Mouse (Mus musculus): ENCODE data around the gene Rab24.

The Rab24 gene

GRCm38 (mm10) chr13:55321434-55322129, at the start of gene Rab24:
Gene Rab24, minus strand, starts transcription at chr13:55321946.
- peak; percentile 88 for DNase-seq (ENCODE audit: low spot score)

GRCm38 (mm10) chr13:55371007-55371681, 49.4 kb upstream of the Rab24 start:
- DNase-seq (ENCODE audit: low spot score): no peak

GRCm38 (mm10) chr13:55370234-55370633, 48.5 kb upstream of the Rab24 start:
- DNase-seq (ENCODE audit: low spot score): no peak

GRCm38 (mm10) chr13:55369531-55370114, 47.9 kb upstream of the Rab24 start, which contains the start of gene Rgs14:
Gene Rgs14, plus strand, starts transcription at chr13:55369732.
- DNase-seq (ENCODE audit: low spot score): peak; percentile 73

- DNase-seq (ENCODE audit: low spot score): no peak
Measured at GRCm38 (mm10) chr13:55368401-55368800, 46.7 kb upstream of the Rab24 start.

GRCm38 (mm10) chr13:55362453-55363060, 40.8 kb upstream of the Rab24 start, which contains the start of gene Lman2:
Gene Lman2, minus strand, starts transcription at chr13:55362783.
- DNase-seq (ENCODE audit: low spot score): peak; percentile 98

- no peak for DNase-seq (ENCODE audit: low spot score)
Measured at GRCm38 (mm10) chr13:55361974-55362452, 40.3 kb upstream of the Rab24 start.

GRCm38 (mm10) chr13:55361145-55361544, 39.4 kb upstream of the Rab24 start:
- DNase-seq (ENCODE audit: low spot score): no peak

GRCm38 (mm10) chr13:55346745-55347144, 25.0 kb upstream of the Rab24 start:
- DNase-seq (ENCODE audit: low spot score): no peak

GRCm38 (mm10) chr13:55344286-55344685, 22.5 kb upstream of the Rab24 start:
- DNase-seq (ENCODE audit: low spot score): no peak

- DNase-seq (ENCODE audit: low spot score): no peak
Measured at GRCm38 (mm10) chr13:55342469-55342868, 20.7 kb upstream of the Rab24 start.

- DNase-seq (ENCODE audit: low spot score): no peak
Measured at GRCm38 (mm10) chr13:55339259-55339658, 17.5 kb upstream of the Rab24 start.

GRCm38 (mm10) chr13:55338131-55339054, 16.6 kb upstream of the Rab24 start:
- DNase-seq (ENCODE audit: low spot score): no peak

- no peak for DNase-seq (ENCODE audit: low spot score)
Measured at GRCm38 (mm10) chr13:55337341-55337975, 15.7 kb upstream of the Rab24 start.

GRCm38 (mm10) chr13:55335701-55336100, 14.0 kb upstream of the Rab24 start:
- DNase-seq (ENCODE audit: low spot score): no peak

GRCm38 (mm10) chr13:55332331-55332730, 10.6 kb upstream of the Rab24 start:
- no peak for DNase-seq (ENCODE audit: low spot score)

- DNase-seq (ENCODE audit: low spot score): no peak
Measured at GRCm38 (mm10) chr13:55330567-55331400, 9.0 kb upstream of the Rab24 start.

GRCm38 (mm10) chr13:55329683-55330566, 8.2 kb upstream of the Rab24 start, which contains the start of gene Mxd3:
Gene Mxd3, minus strand, starts transcription at chr13:55329823.
- peak; percentile 73 for DNase-seq (ENCODE audit: low spot score)
